Mouse (Mus musculus) R1 (cell line): ENCODE measurements around the gene Mrpl36.

Experiments
- DNase-seq: peaks from one replicate; pipeline ENCODE4 v3.0.0-alpha.2; 2018; ENCODE audit warnings: low read depth, low spot score

The Mrpl36 gene

DNA sequence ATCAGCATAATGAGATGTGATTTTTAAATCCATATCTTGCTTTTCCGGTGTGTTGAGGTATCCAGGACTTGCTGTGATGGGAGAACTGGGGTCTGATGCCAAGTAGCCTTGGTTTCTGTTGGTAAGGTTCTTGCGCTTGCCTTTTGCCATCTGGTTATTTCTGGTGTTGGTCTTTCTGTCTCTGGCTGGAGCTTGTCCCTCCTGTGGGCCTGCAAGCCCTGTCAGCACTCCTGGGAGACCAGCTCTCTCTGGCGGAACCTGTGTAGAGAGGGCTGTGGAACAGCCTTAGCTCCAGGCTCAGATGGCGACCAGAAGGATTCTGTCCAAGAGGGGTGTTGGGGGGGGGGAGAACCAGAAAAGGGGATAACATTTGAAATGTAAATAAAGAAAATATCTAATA lies 18.4 kb downstream of the Mrpl36 start:
- peak; percentile 61 for DNase-seq

DNA sequence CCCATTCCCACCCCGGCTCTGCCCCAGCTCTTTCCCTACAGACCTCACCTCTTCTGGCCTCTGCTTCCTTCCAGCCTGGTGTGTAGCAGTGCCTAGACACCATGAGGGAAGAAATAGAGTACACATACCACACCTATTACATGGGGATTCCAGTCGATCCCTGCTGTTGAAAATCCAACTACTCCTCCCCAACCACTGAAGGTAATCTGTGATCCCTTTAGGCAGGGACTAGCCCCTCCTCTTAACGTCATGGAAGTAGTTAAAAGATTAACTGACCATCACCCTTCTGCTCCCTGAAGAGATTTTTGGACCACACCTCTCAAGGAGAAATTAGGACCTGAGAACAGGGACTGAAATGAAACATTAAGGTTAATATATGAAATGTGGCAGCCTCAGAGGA lies 18.9 kb downstream of the Mrpl36 start:
- DNase-seq = peak; percentile 86

DNA sequence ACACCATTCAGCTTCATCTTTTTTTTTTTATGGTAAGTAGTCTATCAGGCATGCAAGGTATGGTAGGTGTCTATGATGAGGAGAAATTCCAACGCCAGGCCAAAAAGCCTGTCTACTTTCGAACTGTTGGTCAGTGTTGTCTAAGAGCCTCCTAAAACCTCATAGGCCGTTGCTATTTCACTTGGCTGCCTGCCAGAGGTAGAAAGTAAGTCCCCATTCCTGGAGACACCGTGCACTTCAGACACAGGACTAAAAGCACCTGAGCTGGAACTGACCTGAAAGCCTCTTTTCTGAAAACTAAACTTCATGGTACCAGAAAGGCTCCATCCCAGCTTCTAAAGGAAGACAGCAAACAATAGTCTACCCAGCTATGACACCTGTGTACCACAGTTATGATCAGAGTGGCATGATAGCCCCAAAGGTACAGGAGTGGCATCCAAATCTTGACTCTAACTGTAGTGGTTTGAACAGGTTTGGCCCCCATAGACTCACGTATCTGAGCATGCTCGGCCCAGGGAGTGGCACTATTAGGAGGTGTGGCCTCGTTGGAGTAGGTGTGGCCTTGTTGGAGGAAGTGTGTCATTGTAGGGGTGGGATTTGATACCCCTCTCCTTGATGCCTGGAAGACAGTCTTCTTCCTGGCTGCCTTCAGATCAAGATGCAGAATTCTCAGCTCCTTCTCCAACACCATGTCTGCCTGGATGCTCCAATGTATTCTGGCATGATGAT lies 19.8 kb downstream of the Mrpl36 start:
- DNase-seq = peak; percentile 80

DNA sequence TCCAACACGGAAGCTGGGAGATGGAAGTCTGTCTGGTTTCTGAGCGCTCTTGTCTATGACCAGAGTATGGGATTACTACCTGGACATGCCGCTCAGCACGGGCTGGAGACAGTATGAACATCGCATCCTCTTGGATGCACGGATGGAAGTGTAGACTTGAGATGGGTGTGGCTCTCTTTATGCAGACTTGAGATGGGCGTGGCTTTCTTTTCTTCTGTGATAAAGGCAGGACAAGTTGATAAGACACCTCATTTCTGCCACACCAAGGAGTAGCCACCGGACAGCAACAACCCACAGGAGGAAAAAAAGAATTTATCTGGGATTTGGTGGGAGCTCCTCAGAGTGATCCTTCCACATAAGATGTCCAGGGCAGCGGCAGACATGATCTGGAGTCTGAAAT lies 22.4 kb downstream of the Mrpl36 start:
- peak; percentile 62 for DNase-seq

DNA sequence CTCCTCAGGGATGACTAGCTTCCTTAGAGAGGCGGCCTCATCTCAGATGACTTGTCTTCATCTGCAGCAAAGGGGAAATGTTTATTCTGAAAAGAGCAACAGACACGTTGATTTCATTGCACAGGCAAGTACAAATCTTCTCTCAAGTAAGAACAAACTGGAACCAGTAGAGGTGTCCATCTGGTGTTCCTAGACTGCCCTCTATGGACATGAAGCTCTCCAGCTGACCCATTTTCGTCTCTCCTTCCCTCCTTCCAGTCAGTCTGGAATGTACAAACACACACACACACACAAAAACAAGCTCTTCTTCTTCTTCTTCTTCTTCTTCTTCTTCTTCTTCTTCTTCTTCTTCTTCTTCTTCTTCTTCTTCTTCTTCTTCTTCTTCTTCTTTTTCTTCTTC lies 23.6 kb downstream of the Mrpl36 start:
- DNase-seq = no peak

DNA sequence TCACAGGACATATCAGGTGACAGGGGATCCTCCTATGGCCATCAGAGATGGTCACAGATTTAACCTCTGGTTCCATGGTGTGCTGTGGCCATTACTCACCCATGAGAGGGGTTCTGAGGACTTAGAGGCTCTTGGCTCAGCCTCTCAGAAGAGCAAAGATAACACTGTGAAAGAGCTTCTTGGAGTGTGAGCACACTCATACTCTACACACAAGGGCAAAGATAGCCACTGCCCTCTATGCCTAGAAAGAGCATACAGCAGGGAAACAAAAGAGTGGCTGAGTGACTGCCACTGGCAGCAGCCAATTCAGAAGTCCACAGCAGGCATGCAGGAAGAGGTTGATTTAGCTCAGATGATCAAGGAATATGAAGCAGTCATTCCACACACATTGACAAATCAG lies 24.2 kb downstream of the Mrpl36 start:
- DNase-seq = no peak

DNA sequence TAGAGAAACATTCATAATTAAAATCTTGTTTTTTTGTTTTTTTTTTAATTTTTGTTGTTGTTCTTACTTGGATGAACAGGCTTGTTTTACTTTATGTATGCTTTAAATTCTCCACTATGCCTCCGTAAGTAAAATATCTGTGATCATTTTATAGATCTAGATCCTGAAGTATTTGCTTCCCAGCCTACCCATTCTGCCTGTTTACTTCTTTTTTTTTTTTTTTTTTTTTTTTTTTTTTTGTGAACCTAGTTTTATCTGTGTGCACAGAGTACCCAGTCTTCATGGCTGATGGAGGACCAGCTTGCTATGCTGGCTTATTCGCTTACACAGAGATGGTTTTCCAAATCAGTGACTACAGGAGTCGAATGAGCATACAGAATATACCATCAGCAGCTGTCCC lies 28.8 kb downstream of the Mrpl36 start:
- no peak for DNase-seq

DNA sequence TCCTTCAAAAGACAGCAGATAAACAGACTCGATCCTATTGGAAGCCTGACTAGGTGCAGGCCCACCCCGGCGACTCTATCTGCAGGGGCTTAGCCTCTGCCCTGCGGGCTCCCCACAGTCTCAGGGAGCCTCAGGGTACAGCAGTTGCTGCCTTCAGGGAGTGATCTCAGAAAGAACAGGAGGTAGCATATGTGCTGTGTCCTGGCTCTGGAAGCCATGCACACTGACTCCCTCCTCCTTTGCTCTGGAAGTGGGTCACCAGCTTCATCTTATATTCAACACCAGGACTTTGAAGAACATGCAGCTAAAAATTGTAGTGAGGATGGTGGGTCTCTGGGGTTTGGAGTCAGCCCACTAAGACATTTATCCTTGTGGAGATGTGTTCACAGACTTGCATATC lies 45.1 kb downstream of the Mrpl36 start:
- DNase-seq = no peak

DNA sequence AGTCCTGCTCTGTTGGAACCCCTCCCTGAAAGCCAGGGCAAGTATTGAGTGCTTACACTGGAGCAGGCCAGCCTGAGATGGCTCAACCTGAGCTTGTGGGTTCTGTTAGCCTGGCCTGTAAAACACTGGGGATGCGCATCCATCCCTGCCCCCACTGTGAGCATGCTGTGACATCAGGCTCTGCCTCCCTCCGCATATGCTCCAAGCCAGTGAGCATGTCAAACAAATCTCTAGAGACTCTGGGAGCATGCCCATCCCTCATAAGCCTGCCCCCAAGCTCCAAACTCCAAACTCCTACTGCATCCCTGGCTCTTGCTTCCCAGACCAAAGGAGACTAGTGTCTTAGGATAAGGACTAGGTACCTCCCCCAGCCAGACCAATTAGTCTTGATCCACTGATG lies 46.3 kb downstream of the Mrpl36 start:
- no peak for DNase-seq

DNA sequence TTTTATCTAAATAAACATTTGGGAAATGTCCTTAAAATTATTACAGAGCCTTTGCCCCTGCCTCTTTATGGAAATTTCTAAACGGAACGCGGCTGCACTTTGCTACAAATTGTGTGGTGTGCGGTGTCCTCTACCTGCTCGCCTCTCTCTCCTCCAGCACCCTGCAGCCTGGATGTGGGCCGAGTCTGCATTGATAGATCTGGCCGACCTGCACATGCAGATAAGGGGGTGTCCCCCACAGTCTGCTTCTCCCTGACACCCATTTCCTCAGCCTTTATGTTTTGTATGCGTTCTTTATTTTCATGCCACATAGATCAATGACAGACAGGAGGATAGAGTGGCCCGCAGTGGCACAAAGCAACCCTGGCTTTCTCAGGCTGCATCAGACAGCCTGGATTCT lies 49.3 kb downstream of the Mrpl36 start:
- DNase-seq = no peak
